Mouse (Mus musculus) lung, postnatal 0 days (tissue): ENCODE measurements around the gene Lamtor2.

Source experiments
- CTCF ChIP-seq: IDR thresholded peaks from 2 replicates; pipeline ENCODE4 v1.5.1; 2016; ENCODE audit warnings: antibody characterized with exemption, mild to moderate bottlenecking
- EP300 ChIP-seq: IDR thresholded peaks from 2 replicates; pipeline ENCODE4 v1.6.1; 2016; ENCODE audit warnings: antibody characterized with exemption, mild to moderate bottlenecking, control low read depth

- TF ChIP-seq CTCF: peak; percentile 77
- no peak for TF ChIP-seq EP300
These were observed 8.4 kb downstream of the Lamtor2 start for GRCm38 (mm10) chr3:88544514-88544913.
